Mouse (Mus musculus) left cerebral cortex, adult 11 months (tissue): Measurements from ENCODE around the gene Ints5.
"Not testable (repeated sequence)": the region's sequence is repeated elsewhere in the genome, so short reads cannot be mapped to it uniquely, and the experiment has no call there.

Experiments
- DNase-seq: peaks from one replicate; pipeline ENCODE4 v3.0.0; 2022; ENCODE audit warnings: low spot score

Gene Ints5

GRCm38 (mm10) chr19:8892829-8893766 lies at the start of gene Ints5:
Gene Ints5, plus strand, starts transcription at chr19:8893005.
- DNase-seq: peak; percentile 65

- no peak for DNase-seq
Measured at GRCm38 (mm10) chr19:8844371-8845129, 48.3 kb upstream of the Ints5 start.

GRCm38 (mm10) chr19:8848356-8848755 lies 44.4 kb upstream of the Ints5 start:
- no peak for DNase-seq

GRCm38 (mm10) chr19:8850402-8850901 lies 42.4 kb upstream of the Ints5 start, which contains the start of gene Lrrn4cl:
Gene Lrrn4cl, plus strand, starts transcription at chr19:8850768.
- no peak for DNase-seq

GRCm38 (mm10) chr19:8851639-8852038 lies 41.2 kb upstream of the Ints5 start:
- no peak for DNase-seq

GRCm38 (mm10) chr19:8852236-8852928 lies 40.4 kb upstream of the Ints5 start:
- no peak for DNase-seq

GRCm38 (mm10) chr19:8853117-8853516 lies 39.7 kb upstream of the Ints5 start:
- DNase-seq: no peak

GRCm38 (mm10) chr19:8857689-8858088 lies 35.1 kb upstream of the Ints5 start:
- no peak for DNase-seq

GRCm38 (mm10) chr19:8859018-8859417 lies 33.8 kb upstream of the Ints5 start:
- DNase-seq: no peak

- DNase-seq: no peak
Measured at GRCm38 (mm10) chr19:8864265-8864664, 28.5 kb upstream of the Ints5 start.

- not testable (repeated sequence) for DNase-seq
Measured at GRCm38 (mm10) chr19:8870381-8870780, 22.4 kb upstream of the Ints5 start.

GRCm38 (mm10) chr19:8870838-8871237 lies 22.0 kb upstream of the Ints5 start:
- DNase-seq: no peak

- peak; percentile 97 for DNase-seq
Measured at GRCm38 (mm10) chr19:8871267-8872186, 21.3 kb upstream of the Ints5 start, which contains the start of gene Ubxn1. Gene Ubxn1, plus strand, starts transcription at chr19:8871496.

GRCm38 (mm10) chr19:8872266-8872840 lies 20.5 kb upstream of the Ints5 start:
- DNase-seq: no peak

- no peak for DNase-seq
Measured at GRCm38 (mm10) chr19:8875031-8875430, 17.8 kb upstream of the Ints5 start.

- DNase-seq: peak; percentile 83
Measured at GRCm38 (mm10) chr19:8880311-8881033, 12.3 kb upstream of the Ints5 start, which contains the start of gene Uqcc3. Gene Uqcc3, minus strand, starts transcription at chr19:8880923.

- no peak for DNase-seq
Measured at GRCm38 (mm10) chr19:8881034-8881392, 11.8 kb upstream of the Ints5 start.

GRCm38 (mm10) chr19:8883616-8884015 lies 9.2 kb upstream of the Ints5 start, which contains the start of the genes Lbhd1 and Gm49403:
Gene Lbhd1, plus strand, starts transcription at chr19:8883732.
Gene Gm49403, plus strand, starts transcription at chr19:8883930.
- DNase-seq: no peak

- DNase-seq: no peak
Measured at GRCm38 (mm10) chr19:8886916-8887584, 5.8 kb upstream of the Ints5 start.
